Mouse (Mus musculus) CH12.LX (cell line): Measurements from ENCODE around the gene Dnase1l3. TPM values are rescaled to one million over a fixed set of nuclear protein-coding genes. Genes with fewer than 3 reads are reported as not detected.

Source experiments
- DNase-seq: peaks from one replicate; pipeline ENCODE4 v3.0.0-alpha.2; 2013; ENCODE audit errors: extremely low read depth
- H3K27ac ChIP-seq: 2 replicates; pipeline ENCODE4 v1.5.1; 2012; ENCODE audit warnings: low read depth, mild to moderate bottlenecking, control low read depth, moderate library complexity; ENCODE audit not compliant: insufficient read depth
- H3K27me3 ChIP-seq: replicated peaks from 2 replicates; pipeline ENCODE3; 2012; ENCODE audit warnings: inconsistent platforms
- H3K36me3 ChIP-seq, 2 experiments: replicated peaks in 1 of 2; 2 replicates each; pipeline versions ENCODE3 to v1.6.1; 2012; ENCODE audit warnings: inconsistent platforms in 1 of 2, low read length in 1 of 2, mild to moderate bottlenecking in 1 of 2, mixed read lengths in 1 of 2, moderate library complexity in 1 of 2; ENCODE audit not compliant: control insufficient read depth in 1 of 2, insufficient read depth in 1 of 2
- H3K4me1 ChIP-seq, 2 experiments: 2 replicates each; pipeline ENCODE4 v1.6.1; 2012; ENCODE audit warnings: inconsistent platforms in 1 of 2, moderate library complexity in 1 of 2; ENCODE audit not compliant: insufficient read depth in 2 of 2, control insufficient read depth in 1 of 2
- H3K4me2 ChIP-seq: 2 replicates; pipeline ENCODE4 v1.6.1; 2012; ENCODE audit warnings: low read depth, mild to moderate bottlenecking, control low read depth; ENCODE audit not compliant: poor library complexity, insufficient read depth, severe bottlenecking
- H3K4me3 ChIP-seq, 3 experiments: fragments of 150-350 bp in 1 of 3; sonication (generic) in 1 of 3; replicated peaks in 1 of 3; 2 replicates each; pipeline versions ENCODE3 to v1.5.1; 2011 to 2012; ENCODE audit warnings: low read depth in 2 of 3, low read length in 2 of 3, mild to moderate bottlenecking in 2 of 3, moderate library complexity in 2 of 3, control low read depth in 1 of 3, improper control_type of control experiment in 1 of 3, inconsistent platforms in 1 of 3, mixed read lengths in 1 of 3; ENCODE audit not compliant: poor library complexity in 1 of 3
- H3K79me2 ChIP-seq: replicated peaks from 2 replicates; pipeline ENCODE4 v1.6.1; 2012; ENCODE audit warnings: mild to moderate bottlenecking, moderate library complexity; ENCODE audit not compliant: control insufficient read depth, poor library complexity, insufficient read depth, severe bottlenecking; ENCODE audit errors: extremely low read depth
- H3K9ac ChIP-seq: 2 replicates; pipeline ENCODE4 v1.6.1; 2012; ENCODE audit warnings: low read depth, mild to moderate bottlenecking, control low read depth, moderate library complexity; ENCODE audit not compliant: insufficient read depth
- H3K9me3 ChIP-seq: replicated peaks from 2 replicates; pipeline ENCODE3; 2012; ENCODE audit warnings: low read length, inconsistent platforms, mixed read lengths
- BHLHE40 ChIP-seq: IDR thresholded peaks from 2 replicates; pipeline ENCODE4 v1.6.1; 2011; ENCODE audit warnings: mild to moderate bottlenecking, low read depth, low read length, improper control_type of control experiment
- CHD1 ChIP-seq: IDR thresholded peaks from 2 replicates; pipeline ENCODE4 v1.6.1; 2012; ENCODE audit warnings: low read depth, low read length, improper control_type of control experiment, inconsistent platforms
- E2F4 ChIP-seq: IDR thresholded peaks from 2 replicates; pipeline ENCODE4 v1.6.1; 2011; ENCODE audit warnings: low read depth, low read length, improper control_type of control experiment; ENCODE audit not compliant: insufficient replicate concordance
- EP300 ChIP-seq: IDR thresholded peaks from 2 replicates; pipeline ENCODE4 v1.6.1; 2011; ENCODE audit warnings: low read length, improper control_type of control experiment
- GABPA ChIP-seq: IDR thresholded peaks from 2 replicates; pipeline ENCODE4 v1.6.1; 2012; ENCODE audit warnings: low read depth, low read length, improper control_type of control experiment, inconsistent platforms; ENCODE audit not compliant: insufficient replicate concordance
- IRF4 ChIP-seq: IDR thresholded peaks from 2 replicates; pipeline ENCODE4 v1.6.1; 2014; ENCODE audit warnings: low read depth, mild to moderate bottlenecking, inconsistent platforms, low read length, improper control_type of control experiment
- JUN ChIP-seq: IDR thresholded peaks from 2 replicates; pipeline ENCODE4 v1.6.1; 2011; ENCODE audit warnings: low read depth, mild to moderate bottlenecking, low read length, improper control_type of control experiment, moderate library complexity; ENCODE audit not compliant: insufficient read depth
- MAX ChIP-seq: IDR thresholded peaks from 2 replicates; pipeline ENCODE4 v1.6.1; 2011; ENCODE audit warnings: low read length, improper control_type of control experiment
- MXI1 ChIP-seq: IDR thresholded peaks from 2 replicates; pipeline ENCODE4 v1.6.1; 2011; ENCODE audit warnings: mild to moderate bottlenecking, low read depth, low read length, improper control_type of control experiment
- PAX5 ChIP-seq: IDR thresholded peaks from 2 replicates; pipeline ENCODE4 v1.6.1; 2012; ENCODE audit warnings: low read length, inconsistent platforms, mixed read lengths
- RAD21 ChIP-seq: IDR thresholded peaks from 2 replicates; pipeline ENCODE4 v1.6.1; 2011; ENCODE audit warnings: low read depth, mild to moderate bottlenecking, low read length, improper control_type of control experiment, moderate library complexity
- RCOR1 ChIP-seq: conservative IDR thresholded peaks from 2 replicates; pipeline ENCODE4 v1.6.1; 2012; ENCODE audit warnings: low read depth, mild to moderate bottlenecking, inconsistent platforms, low read length, improper control_type of control experiment
- SMC3 ChIP-seq: IDR thresholded peaks from 2 replicates; pipeline ENCODE4 v1.6.1; 2011; ENCODE audit warnings: low read depth, low read length, improper control_type of control experiment
- UBTF ChIP-seq: IDR thresholded peaks from 2 replicates; pipeline ENCODE4 v1.6.1; 2012; ENCODE audit warnings: low read depth, mild to moderate bottlenecking, inconsistent platforms, low read length, improper control_type of control experiment, moderate library complexity
- USF1 ChIP-seq: IDR thresholded peaks from 2 replicates; pipeline ENCODE4 v1.6.1; 2014; ENCODE audit warnings: low read depth, mild to moderate bottlenecking, inconsistent platforms, low read length, improper control_type of control experiment
- ZC3H11A ChIP-seq: IDR thresholded peaks from 2 replicates; pipeline ENCODE4 v1.6.1; 2012; ENCODE audit warnings: low read depth, mild to moderate bottlenecking, inconsistent platforms, low read length, improper control_type of control experiment
- ZKSCAN1 ChIP-seq: IDR thresholded peaks from 2 replicates; pipeline ENCODE4 v1.6.1; 2012; ENCODE audit warnings: low read depth, inconsistent platforms, low read length, improper control_type of control experiment, borderline replicate concordance
- ZMIZ1 ChIP-seq: IDR thresholded peaks from 2 replicates; pipeline ENCODE4 v1.6.1; 2012; ENCODE audit warnings: low read depth, mild to moderate bottlenecking, inconsistent platforms, low read length, improper control_type of control experiment
- dilution Hi-C: fragments of 300-500 bp; cut with MboI; formaldehyde crosslinking; loops from 2 replicates; pipeline ENCODE4 v1.14.3; 2020; ENCODE audit warnings: low sequenced_read_pairs; ENCODE audit not compliant: extremely low pct_unique_long_range_greater_than_20kb, extremely low pct_ligation_motif_present
- in situ Hi-C: fragments of 300-500 bp; cut with MboI; formaldehyde crosslinking; loops from 3 replicates; pipeline ENCODE4 v1.14.3; 2019; ENCODE audit warnings: low sequenced_read_pairs, low pct_ligation_motif_present, low pct_unique_long_range_greater_than_20kb, mixed read lengths
- polyA plus RNA-seq: library from polyadenylated mRNA; unstranded; fragments of >175 nt; gene quantifications from 2 replicates; pipeline ENCODE4 v1.2.1, GENCODE M21; 2012; ENCODE audit warnings: low read depth; ENCODE audit not compliant: insufficient read length
- total RNA-seq, 2 experiments: library from RNA; depleted of rRNA; stranded (reverse); fragments of 300-350 nt in 1 of 2; fragments of >200 nt in 1 of 2; gene quantifications; 2 replicates each; pipeline ENCODE4 v1.2.3; 2012 to 2014

The Dnase1l3 gene
- total and polyA plus RNA-seq, 3 experiments = 2.5 to 36.0 (median 2.9) TPM

DNA sequence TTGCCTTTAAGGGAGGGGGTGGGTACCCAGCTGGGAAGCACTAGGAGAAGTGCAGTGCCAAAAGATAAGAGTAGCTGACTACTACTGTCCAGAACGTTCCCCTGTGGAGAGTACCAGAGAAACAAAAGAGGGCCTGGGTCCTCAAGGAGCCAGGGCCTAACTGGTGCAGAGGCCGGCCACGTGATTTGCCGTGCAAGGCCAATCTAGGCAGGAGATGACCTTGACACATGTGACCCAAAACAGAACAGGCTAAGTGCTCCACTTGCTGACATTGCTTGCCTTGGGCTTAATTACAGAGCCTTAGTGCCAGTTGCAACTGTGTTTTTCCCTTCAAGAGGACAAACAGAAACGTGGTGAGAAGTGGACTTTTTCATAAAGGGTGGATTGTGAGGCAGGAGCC lies 53.0 kb downstream of the Dnase1l3 start:
- dilution Hi-C loops = no loop called here
- peaks cover 0 to 18% of the 10 kb centered on the region in 2 experiments; a peak in 2 of 4 replicates for H3K4me1 ChIP-seq
- no peaks in the 10 kb centered on the region for H3K79me2 ChIP-seq
- no peak for DNase-seq
- no peak overlapping the region for H3K4me2 ChIP-seq
- H3K27me3 ChIP-seq = no peaks in the 10 kb centered on the region
- in situ Hi-C loops = no loop called here
- H3K36me3 ChIP-seq = peaks cover 65 to 99% of the 10 kb centered on the region in 2 experiments
- no peaks in the 10 kb centered on the region for H3K9me3 ChIP-seq
- TF ChIP-seq IRF4 (no peak), UBTF (no peak), SMC3 (no peak), MAX (no peak), GABPA (no peak), CHD1 (no peak), ZKSCAN1 (no peak), RCOR1 (no peak), MXI1 (no peak), ZMIZ1 (no peak), BHLHE40 (no peak), ZC3H11A (no peak), EP300 (no peak), PAX5 (no peak)
- no peak overlapping the region for H3K27ac ChIP-seq
- H3K4me3 ChIP-seq = no peak overlapping the region
- H3K9ac ChIP-seq = no peak overlapping the region

DNA sequence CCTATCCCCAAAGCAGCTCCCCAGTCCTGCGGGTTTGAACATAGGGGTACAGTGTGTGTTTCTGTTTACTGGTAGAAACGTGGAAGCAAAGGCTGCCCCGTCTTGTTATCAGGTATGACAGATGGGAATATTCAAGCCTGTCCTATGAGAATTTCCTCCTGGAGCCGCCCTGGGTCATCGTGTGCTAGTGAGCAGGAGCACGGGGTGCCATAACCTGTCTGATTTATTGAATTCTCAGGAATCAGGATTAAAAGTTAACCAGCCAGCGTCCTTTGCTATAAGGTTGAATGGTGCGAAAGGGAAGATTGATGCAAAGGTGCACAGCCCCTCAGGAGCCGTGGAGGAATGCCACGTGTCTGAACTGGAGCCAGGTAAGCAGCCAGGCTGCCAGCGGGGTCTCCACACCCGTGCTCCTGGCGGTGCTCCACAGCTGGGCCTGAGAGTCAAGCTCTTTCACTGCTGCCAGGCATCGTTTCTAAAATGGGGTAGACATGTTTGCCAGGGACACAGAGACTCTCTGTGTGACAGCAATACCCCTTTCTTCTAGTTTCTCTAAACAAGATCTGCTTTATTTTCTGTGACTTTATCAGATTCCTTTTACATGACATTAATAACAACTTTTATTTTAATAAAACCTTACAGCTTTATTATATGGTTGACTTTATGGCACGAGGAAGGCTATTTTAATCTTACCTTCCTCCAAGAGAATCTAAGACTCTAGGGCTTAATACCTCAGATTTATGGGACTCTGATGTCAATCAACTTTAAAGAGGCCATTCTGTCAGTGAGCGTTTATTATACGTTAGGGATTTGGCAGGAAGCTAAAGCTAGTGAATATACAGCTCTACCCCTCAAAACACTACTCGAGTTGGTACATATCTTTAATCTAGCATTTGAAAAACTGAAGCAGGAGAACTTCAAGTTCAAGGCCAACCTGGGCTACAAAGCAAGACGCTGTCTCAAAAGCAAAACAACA lies 55.3 kb downstream of the Dnase1l3 start:
- dilution Hi-C loops (no loop called here), in situ Hi-C loops (loop anchor here (10.0 kb wide), 1 partner anchor 124 kb away; the partner anchor contains the start of gene Flnb)
- Histone ChIP-seq H3K27me3 (no peaks in the 10 kb centered on the region), H3K79me2 (no peaks in the 10 kb centered on the region), H3K4me3 (no peak overlapping the region), H3K4me1 (peaks cover 0 to 12% of the 10 kb centered on the region in 2 experiments; a peak in 2 of 4 replicates), H3K27ac (no peak overlapping the region), H3K36me3 (peaks cover 63 to 99% of the 10 kb centered on the region in 2 experiments), H3K9me3 (no peaks in the 10 kb centered on the region), H3K9ac (no peak overlapping the region), H3K4me2 (no peak overlapping the region)
- TF ChIP-seq RAD21 (no peak), ZC3H11A (no peak), GABPA (no peak), E2F4 (no peak), JUN (no peak), MXI1 (no peak), USF1 (no peak)
- no peak for DNase-seq
